Mouse (Mus musculus) left cerebral cortex, postnatal 25 days (tissue): Measurements from ENCODE around the gene Gclc. TPM values are rescaled to one million over a fixed set of nuclear protein-coding genes. Genes with fewer than 3 reads are reported as not detected.

Experiments used
- DNase-seq, 2 experiments: peaks; one replicate each; pipeline ENCODE4 v3.0.0; 2022; ENCODE audit warnings: low spot score in 2 of 2, mixed read lengths in 1 of 2
- intact Hi-C: fragments of 180-260 bp; cut with DNase I; formaldehyde crosslinking; loops from one replicate; pipeline ENCODE4 v1.15.1; 2025
- total RNA-seq, 2 experiments: library from RNA; stranded (reverse); gene quantifications; 2 replicates each; pipeline ENCODE4 v1.2.3; 2021

Gene Gclc
- total RNA-seq, 2 experiments from 2014 or later = 41.7 to 43.8 TPM

DNA sequence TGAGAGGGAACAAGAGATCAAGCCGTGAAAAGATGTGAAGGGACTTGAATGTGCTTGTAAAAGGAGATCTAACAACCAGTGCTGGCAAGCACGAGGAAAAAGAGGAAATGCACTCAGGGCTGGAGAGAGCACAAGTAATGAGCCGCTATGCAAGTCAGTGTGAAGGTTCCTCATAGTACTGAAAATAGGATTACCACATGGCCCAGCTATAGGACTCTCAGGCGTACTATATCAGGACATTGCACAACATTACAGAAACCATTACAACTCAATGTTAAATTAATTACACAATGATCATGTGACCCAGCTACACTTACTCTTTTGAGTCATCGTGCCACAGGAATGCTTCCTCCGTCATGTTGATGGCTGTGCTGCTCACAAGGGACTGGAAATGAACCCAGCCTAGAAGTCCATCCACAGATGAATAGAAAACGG is 74.2 kb downstream of the Gclc start:
- intact Hi-C loops = no loop called here
- peak in 1 of 2 experiments; percentile 30 for DNase-seq

- no peak for DNase-seq
- intact Hi-C loops = loop anchor here (5.0 kb wide), 1 partner anchor 78 kb away; no protein-coding TSS in a partner anchor
Measured at GRCm38 (mm10) chr9:77834259-77834993, 80.1 kb downstream of the Gclc start.

- intact Hi-C loops = no loop called here
- DNase-seq = no peak
Measured at GRCm38 (mm10) chr9:77835122-77835521, 80.8 kb downstream of the Gclc start.

GRCm38 (mm10) chr9:77835756-77836155 is 81.4 kb downstream of the Gclc start:
- DNase-seq = no peak
- intact Hi-C loops = no loop called here

DNA sequence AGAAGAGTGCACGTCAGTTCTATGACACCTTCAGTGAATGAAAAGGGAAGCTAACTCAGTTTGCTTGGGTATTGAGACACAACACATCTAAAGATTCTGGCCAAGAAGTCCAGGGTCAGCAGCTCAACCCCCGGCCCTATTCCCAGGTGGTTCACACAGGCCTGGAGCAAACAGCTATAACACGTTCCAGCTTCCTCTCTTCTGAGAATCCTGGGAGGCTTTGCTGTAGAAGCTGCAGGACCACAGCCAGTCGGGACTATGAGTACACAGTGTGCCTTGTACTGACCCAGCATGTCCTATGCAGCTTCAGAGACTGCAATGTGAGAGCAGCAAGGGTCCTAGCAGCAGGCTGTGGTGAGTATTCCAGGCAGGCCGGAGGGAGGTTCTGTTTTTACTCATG is 84.3 kb downstream of the Gclc start:
- DNase-seq = no peak
- intact Hi-C loops = no loop called here

Other genes starting within 250 kb of the Gclc start
- gene Lrrc1, start 209.7 kb upstream of the Gclc start, total RNA-seq = 1 to 10 TPM; 4.5 to 9.2 TPM
- under 1 TPM; 0.07 TPM for gene Klhl31, start 118.0 kb upstream of the Gclc start, total RNA-seq
- 10 to 100 TPM; 67.0 to 71.9 TPM for gene Elovl5, start 162.8 kb downstream of the Gclc start, total RNA-seq